Mouse (Mus musculus) lung, postnatal 14 days (tissue): ENCODE data around the gene 5330417C22Rik.
"Not testable (repeated sequence)": the region's sequence is repeated elsewhere in the genome, so short reads cannot be mapped to it uniquely, and the experiment has no call there.

Source experiments
- DNase-seq: peaks from one replicate; pipeline ENCODE4 v3.0.0; 2021

5330417C22Rik gene

DNA sequence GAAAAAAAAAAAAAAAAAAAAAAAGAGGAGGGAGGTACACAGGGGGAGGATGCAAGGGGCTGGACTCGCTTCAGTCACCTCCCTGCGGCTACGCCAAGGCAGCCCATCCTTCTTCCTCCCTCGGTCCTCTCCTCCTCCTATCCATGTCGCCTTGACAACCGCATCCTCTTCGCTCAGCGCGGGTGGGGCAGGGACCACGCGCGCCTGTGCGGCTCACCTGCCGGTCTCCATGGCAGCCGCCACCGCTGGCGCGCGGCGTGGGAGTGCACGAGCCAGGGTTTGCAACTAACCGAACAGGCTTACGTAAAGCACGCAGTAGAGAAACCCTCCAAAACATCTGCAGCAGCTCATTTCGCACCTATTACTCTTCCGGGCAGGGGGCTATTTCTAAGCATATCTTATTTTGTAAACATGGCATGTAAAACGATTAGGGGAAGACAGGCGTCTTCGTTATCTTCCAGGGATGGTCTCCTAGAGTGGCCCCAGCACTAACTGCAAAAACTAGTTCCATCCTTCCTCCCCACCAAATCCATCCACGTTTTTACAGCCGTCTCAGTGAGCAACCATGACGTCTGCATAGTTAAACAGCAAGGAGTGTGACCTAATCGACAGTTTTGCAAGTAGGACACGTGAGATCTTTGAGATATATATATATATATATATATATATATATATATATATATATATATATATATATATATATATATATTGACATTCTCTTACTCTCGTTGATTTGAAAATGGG, at the start of gene 5330417C22Rik:
Gene 5330417C22Rik, minus strand, starts transcription at position 20 of the 744 bp plus-strand sequence.
- peak; percentile 38 for DNase-seq

DNA sequence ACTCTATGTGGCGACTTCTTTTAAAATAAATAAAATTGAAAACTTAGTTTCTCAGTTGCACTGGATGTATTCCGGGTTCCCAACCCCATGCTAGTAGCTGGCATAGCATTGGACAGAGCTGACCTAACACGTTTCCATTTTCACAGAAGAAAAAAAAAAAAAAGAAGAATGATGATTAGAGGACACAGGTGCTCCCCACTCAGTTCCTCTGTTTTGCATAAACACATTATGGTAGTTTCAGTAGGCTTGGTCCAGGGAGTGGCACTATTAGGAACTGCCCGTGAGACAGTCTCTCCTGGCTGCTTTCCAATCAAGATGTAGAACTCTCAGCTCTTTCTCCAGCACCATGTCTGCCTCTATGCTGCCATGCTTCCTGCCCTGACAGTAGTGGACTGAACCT, 48.2 kb upstream of the 5330417C22Rik start:
- DNase-seq: no peak

DNA sequence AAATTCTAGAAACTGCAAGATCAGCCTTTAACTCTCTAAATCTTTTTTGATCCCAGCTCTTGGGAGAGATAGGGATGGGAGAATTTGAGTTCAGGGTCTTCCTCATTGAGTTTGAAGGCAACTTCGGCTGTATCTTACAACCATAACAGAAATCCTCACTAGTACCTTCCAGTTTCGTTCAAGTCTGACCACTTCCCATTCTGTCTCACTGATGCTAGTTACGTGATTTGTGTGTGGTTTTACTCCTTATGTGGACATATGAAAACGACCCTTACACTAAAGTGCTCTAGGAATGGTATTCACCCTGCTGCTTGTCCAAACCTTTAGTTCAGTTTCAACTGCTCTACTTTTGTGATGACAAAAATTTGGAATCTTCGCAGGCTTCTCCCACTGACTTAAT, 37.7 kb upstream of the 5330417C22Rik start:
- no peak for DNase-seq

DNA sequence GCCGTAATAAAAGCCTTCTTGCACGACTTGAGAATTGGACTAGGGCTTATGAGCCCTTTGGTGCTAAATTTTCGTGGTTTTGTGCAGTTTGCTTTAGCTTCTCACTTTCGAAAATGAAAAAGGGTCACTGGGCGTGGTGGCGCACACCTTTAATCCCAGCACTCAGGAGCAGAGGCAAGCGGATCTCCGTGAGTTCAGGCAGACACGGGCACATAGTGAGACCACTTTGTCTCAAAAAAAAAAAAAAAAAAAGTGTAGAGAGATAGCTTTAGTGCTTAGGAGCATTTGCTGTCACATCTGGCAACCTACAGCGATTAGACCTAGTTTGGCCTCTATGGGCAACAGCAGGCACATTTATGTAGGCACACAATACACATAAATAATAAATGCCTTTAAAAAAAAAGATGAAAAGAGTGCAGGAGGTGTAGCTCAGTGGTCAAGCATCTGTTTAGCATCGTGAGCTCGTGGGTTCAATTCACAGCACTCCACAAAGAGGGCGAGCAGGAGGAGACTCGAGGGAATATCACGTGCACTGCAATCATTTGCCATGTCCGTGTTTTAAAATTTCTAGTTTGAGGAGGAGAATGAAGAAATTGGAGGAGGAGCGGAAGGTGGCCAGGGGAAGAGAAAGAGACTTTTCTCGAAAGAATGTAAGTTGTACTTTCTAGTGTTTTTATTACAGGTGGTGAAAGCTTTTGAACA, 36.1 kb upstream of the 5330417C22Rik start:
- DNase-seq: no peak

DNA sequence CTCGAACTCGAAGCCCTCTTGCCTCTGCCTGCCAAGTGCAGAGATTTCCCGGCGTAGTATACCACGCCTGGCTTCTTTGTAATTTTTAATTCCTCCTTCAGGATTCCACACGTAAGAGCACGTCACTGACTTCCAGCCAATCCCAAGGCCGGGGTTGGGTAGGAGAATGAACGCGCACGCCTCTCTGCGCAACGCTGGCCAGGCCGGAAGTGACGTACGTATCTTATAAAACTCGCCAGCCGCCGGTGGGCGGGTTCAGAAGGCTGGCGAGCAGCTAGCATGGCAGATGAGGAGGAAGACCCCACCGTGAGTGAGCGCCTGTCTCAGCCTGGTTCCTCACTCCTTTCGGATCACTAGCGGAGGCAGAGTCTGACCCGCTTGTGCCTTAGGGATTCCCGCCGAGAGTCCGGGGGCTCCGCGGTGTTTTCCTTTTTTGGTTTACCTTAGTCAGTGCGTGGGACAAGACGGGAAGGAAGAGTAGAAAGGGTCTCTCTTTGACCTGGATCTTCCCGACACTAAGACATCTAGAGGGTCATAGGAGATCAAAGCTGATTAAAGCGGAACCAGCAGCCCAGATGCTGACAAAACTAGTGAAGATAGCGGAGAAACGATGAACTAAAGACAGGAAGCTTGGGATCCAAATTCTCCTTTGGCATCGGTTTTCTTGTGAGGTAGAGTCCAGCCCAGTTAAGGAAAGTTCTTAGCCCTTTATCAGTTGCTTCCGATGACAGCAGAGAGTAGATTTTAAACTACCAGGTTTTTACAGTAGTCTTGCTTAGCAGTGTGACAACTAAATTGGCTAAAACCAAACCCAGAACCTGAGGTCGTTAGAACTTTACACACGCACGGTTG, 35.3 kb upstream of the 5330417C22Rik start, which contains the start of gene Taf13:
Gene Taf13, plus strand, starts transcription at position 256 of the 852 bp plus-strand sequence.
- peak; percentile 98 for DNase-seq

DNA sequence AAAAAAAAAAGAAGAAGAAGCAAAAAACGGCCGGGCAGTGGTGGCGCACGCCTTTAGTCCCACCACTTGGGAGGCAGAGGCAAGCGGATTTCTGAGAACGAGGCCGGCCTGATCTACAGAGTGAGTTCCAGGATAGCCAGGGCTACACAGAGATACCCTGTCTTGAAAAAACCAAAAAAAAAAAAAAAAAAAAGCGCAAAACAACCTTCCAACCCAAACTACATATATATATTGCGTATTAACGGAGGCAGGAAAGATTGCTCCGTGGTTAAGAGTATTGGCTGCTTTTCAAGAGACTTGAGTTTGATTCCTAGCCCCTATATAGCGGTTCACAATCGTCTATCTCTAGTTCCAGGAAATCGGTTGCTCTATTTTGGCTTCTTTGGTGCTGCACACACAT, 34.5 kb upstream of the 5330417C22Rik start:
- DNase-seq: no peak

DNA sequence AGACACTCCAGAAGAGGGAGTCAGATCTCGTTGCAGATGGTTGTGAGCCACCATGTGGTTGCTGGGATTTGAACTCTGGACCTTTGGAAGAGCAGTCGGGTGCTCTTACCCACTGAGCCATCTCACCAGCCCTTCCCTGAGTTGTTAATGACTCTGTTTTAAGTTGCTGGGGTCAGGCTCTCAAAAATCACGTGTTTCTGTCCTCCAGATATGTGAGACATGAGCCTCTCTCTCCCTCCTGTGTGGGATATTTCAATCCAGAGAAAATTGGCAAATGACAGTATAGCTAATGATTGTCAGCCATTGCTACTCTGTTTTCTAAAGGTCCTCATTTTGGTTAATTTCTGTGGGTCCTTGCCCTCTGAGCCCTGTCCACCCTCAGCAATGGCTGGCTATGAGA, 33.3 kb upstream of the 5330417C22Rik start:
- DNase-seq: not testable (repeated sequence)

DNA sequence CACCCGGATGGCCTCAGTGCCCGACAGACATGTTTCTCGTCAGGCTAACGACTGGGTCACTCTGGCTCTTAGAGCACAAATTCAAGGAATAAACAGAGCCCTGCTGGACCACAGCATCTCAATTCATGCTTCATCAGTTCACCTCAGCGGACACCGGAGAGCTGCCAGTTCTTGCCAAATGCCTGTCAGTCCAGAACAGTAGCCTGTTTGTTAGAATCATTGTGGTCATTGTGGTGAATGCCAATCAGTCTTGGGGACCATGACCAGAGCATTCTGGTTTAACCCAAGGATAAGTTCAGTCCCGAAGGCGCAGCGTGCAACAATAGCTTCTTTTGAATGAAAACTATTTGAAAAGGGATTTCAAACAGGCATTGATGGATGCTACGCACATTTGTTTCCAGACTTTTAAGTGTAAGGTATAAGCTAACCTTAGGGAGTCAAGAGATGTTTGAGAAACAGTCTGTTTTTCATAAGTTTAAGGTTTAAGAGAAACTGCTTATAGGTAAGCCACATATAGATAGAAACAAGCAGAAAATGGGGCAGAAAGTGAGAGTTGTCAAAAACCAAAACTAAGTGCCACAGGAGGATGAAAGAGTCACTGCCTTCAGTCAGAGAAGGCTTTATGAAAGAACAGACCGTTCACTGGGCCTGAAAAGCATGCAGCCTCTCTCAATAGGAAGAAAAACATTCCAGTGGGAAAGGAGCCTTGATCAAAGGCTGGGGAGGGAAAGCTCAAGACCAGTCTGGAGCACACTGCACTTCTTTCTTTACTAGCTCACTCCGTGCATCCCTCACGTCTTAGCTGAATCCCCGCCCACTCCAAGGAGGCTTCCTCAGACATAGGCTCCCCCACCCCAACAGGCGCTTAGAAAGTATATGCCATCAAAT, 31.9 kb upstream of the 5330417C22Rik start:
- DNase-seq: no peak

DNA sequence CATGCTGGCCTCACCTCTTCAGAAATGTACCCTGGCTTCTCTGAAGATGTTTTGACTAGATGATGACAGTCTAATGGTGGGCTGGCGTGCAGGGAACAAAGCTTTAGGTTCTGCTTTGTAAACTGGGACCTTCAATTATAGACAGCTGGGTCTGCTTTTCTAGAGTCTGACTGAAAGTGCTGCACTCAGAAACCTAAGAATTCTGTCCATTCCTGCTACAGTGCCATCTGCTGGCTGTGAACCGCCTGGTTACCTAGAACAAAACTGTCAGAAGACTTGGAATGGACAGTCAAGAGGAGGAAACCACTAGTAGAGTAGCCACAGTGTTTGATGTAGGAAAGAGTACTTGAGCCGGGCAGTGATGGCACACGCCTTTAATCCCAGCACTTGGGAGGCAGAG, 27.0 kb upstream of the 5330417C22Rik start:
- peak; percentile 87 for DNase-seq

DNA sequence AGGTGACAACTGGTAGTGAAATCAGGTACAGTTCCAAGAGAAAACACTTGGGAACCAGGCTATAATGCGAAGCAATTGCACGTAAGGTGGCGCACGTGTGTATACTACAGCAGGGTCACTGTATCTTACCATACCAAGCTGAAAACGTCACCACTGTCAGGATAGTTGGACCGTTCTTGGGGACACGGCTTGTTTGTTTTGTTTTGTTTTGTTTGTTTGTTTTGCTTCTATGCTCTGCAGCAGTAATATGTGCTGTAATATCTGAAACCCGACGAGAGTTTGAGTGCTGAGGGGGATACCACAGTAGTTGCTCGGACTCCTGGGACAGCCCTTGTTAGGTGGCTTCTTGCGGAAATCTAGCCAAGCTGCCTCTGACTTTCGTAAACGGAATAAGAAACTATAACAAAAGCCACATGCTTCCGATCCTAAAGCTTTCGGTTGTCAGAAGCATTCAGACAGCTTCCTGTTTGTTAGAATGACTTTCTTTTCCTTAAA, 26.5 kb upstream of the 5330417C22Rik start:
- peak; percentile 36 for DNase-seq

DNA sequence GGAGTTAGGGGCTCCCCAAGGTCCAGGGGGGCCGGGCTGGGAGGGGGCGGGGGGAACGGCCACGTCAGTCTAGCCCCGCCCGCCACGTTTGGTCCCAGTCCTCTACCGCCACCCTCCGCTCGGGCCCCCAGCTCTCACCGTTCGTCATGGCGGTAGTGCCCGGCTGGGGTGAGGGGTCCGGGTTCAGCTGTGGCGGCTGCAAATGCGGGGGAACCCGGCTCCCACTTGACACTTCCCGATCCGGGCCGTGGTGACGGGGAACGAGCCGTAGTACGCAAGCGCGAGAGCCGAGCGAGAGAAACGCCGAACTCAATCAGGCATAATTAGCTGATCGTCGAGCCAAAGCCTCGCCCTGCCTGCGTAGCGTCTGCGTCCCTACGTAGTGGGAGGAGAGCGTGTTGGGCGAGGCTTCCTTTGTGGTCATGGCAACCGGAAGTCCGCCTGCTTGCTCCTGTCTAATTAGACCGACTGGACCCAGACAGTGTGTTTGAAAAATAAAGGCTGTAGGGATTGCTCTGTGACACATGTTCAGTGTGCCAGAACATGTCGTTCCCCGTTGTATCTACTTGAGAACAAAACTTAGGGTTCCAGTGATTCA, 25.9 kb upstream of the 5330417C22Rik start, which contains the start of gene Tmem167b:
Gene Tmem167b, minus strand, starts transcription at position 334 of the 598 bp plus-strand sequence.
- DNase-seq: peak; percentile 97

DNA sequence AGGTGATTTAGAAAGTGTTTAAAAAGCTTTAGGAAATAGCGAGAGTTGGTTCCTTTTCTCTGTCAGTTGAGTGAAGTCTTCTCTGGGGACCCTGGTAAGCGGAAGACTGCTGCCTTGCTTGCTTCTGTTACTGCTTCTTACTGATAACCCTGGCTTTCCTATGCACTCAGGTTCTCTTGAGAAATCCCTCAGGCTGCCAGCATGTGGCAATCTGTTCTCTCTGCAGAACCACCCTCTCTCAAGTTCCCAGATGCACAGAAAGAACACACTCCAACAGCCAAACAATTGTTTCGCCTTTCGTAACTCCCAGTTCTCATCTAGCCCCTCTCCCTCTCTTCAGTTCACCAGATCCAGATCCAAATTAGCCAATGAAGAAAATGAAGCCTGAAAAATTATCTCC, 21.6 kb upstream of the 5330417C22Rik start:
- no peak for DNase-seq

DNA sequence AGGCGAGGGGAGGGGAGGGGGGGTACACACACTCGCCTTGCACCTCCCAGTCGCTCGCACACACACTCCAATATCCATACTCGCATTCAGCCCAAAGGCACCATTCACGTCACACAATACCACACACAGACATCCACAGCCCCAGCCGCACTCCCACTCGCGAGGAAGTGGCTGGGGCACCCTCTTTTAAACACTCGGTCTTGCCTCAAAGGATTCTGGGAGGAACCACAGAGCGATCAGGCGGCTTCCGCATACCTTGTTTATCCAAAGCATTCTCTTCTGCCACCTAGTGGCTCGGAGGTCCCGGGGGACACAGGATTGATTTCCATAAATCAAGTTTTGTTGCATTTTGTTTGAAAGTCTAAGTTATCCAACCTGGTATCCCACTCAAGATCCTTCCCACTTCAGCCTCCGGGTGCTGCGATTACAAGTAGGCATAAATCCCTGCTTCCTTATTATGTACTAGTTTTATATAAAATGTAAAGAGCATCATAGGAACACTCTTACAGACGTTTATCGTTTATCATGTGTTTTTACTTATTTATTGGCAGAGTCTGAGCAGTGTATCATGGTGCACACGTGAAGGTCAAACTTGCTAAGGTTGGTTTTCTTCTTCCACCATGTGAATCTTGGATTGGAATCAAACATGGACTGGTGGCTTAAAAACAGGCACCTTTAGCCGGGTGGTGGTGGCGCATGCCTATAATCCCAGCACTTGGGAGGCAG, 18.4 kb upstream of the 5330417C22Rik start:
- peak; percentile 94 for DNase-seq

DNA sequence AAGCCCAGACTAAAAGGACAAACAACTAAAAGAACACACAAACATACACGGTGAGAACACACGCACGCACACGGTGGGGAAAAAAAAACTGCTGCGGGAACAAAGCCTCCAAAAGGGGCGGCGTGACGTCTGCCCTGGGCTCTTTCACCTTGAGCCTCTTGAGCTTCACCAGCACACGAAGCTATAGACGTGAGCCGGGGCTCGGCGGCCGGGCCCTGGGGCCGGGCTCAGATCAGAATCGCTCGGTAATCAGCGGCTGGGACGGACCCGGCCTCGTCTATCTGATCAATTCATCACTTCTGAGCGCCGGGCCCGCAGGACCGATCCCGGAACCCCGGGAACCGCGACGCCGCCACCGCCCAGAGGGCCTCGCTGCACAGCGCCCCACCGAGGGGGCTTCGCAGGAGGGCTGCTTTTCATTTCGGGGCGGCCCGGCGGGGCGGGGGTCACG, 17.8 kb upstream of the 5330417C22Rik start:
- DNase-seq: peak; percentile 39

DNA sequence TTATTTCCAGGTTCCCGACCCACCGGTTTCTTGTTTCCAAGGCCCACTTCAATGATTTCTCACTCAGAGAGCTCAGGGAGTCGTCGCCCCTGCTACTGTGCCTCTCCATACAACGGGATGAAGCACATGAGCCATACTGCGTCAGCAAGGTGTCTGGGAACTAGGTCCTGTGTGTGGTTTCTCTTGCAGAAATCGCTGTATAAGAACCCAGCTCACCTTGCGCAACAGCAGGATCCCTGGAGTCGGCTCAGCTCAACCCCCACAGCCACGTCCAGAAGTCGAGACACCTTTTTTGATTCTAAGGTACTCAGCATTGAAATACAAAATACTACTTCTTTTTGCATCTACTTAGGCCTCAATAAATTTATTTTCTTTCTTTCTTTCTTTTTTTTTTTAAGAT, 6.0 kb upstream of the 5330417C22Rik start:
- DNase-seq: no peak

DNA sequence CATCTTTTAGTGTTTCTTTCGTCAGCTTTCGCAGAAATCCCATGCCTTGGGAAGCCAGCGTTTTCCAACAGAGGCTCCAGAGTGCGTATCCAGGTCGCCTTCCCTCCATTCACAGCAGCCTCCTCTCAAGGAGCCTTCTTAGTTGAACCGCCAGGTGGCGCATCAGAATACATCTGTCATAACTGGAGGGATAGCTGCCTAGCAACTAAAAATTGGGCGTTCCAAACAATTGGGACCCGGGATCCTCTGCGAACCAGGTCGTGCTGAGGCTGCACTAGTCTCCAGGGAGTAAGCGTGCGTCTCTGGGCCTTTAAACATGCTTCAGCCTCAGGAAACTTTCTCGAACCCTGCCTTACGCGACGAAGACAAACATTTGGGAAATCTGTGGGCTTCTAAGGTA, 967 bp upstream of the 5330417C22Rik start:
- peak; percentile 89 for DNase-seq

DNA sequence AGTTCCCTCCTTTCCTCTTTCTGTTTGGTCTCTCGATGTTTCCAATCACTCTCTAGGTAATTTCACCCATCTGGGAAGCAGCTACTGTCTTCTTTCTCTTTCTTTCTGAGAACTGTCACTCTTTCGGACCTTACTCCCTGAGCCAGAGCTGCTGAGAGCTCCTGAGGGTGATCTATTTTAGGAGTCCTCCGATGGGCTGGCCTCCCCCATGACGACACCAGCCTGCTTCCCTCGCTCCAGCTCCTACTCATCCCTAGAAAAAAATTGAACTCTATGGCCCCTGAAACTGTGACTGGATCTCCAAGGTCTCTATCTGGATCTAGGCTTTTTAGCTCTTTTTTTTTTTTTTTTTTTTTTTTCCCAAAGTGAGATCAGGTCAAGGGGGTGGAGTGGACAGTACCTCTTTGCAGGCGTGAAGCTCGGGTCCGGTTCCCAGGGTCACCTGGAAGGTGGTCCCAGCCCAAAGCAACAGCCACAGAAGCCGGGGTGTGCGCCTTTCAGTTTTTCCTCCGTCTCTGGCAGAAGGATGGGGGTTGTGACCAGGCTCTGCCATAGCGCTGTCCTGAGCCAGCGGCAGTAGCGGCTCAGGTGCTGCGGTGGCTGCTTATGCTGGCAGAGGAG, 330 bp downstream of the 5330417C22Rik start:
- no peak for DNase-seq

DNA sequence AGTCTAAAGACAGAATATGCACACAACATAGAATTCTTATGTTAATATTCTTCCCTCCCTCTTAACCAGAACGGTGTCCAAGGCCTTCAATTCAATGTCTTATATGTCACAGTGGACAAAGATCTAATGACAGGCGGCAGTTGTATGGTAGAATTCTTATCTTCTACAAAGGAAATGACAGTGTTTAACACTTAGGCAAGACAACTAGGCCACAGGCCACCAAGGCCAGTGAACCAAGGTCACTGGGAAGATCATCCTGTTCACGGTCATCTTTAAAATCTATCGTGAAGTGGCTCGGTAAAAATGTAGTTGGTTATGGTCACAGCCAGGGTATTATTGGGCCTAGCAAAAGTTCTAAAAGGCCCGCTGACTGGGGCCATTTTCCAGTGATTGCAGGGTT, 2.4 kb downstream of the 5330417C22Rik start, which contains the start of gene 1700013F07Rik:
Gene 1700013F07Rik, plus strand, starts transcription at position 200 of the 400 bp plus-strand sequence.
- DNase-seq: no peak

DNA sequence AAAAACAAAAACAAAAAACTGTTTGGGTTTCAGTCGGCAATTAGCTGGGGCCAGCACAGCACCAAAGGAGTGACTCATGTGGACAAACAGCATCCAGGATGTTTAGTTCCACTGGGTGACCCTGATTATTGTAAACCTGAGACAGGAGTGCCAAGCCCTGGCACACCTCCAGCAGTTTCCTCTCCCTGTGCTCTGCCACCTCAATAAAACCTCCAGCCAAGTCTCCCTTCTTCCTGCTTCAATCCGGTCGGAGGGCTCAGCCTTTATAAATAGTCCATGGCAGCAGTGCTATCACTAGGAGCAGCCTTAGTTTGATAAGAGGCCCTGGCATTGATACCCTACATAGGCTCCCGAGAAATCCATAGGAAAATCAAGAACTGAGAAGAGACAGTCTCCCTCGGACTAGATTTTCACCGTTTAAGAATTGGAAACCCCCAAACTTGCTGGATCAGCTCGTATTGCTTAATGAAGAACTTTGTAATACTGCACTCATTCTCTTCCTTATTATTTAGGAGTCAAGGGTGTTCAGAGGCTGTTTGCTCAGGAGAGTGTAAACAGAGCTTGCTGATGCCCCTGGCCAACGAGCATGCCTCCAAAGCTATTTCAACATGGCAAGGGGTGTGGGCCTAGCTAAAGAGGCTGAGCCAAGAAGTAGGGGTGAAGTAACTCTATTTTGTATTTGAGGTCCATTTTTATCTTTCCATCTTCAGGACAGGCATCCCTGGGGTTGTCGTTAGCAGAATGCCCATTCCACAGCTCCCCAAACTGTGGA, 3.0 kb downstream of the 5330417C22Rik start:
- peak; percentile 63 for DNase-seq
